9 mouse cellular contexts compared by ENCODE assay signal in genomic region chr2:165368496-165368895, GRCm38 (mm10). TPM values are rescaled to one million over a fixed set of nuclear protein-coding genes. Genes with fewer than 3 reads are reported as not detected.
A peak's percentile ranks its signal among the peaks of the same experiment; 100 is the strongest.
DNase-seq lines count a peak whose midpoint lies in the region; ATAC-seq lines count a peak whose summit lies in the region.
"Had no signal": no experiment of that assay in that cellular context is flagged by ENCODE, and none has a peak within 500 bp of the region (broad histone marks: within the 10 kb centered on the region; RNA-seq: fewer than 3 reads in every experiment).

Gene Zfp663 (minus strand): TSS chr2:165368729.

- no peak for DNase-seq in heart, postnatal 10 days
- peak; percentile 38 for DNase-seq in R1 (ENCODE audit: low read depth, low spot score)
- DNase-seq in natural killer cell, adult 2 months (ENCODE audit: low spot score in 2 of 2): no peak
- DNase-seq in lung, postnatal 4 days: no peak
- DNase-seq: cerebellum, postnatal 14 days had no signal

- H3K27me3 ChIP-seq in heart, embryonic 12.5 days (replicated peaks): peaks cover 40% of the 10 kb centered on the region
- H3K27me3 ChIP-seq in hindbrain, embryonic 12.5 days: 0 out of 2 replicates have a peak, but pooled peaks cover 2% of the 10 kb centered on the region
- peaks cover 6% of the 10 kb centered on the region; the same call in 1 of the 2 replicates for H3K27me3 ChIP-seq in midbrain, embryonic 13.5 days

- intact Hi-C loops in heart, postnatal 10 days (cut with DNase I): no loop called here

- H3K4me1 ChIP-seq in heart, embryonic 12.5 days (replicated peaks): peaks cover 24% of the 10 kb centered on the region
- peaks cover 31% of the 10 kb centered on the region for H3K4me1 ChIP-seq in hindbrain, embryonic 12.5 days
- H3K4me1 ChIP-seq in midbrain, embryonic 13.5 days (replicated peaks): peaks cover 33% of the 10 kb centered on the region

- peak within 1 kb of the TSS; percentile 9 for H3K4me3 ChIP-seq in heart, embryonic 12.5 days
- H3K4me3 ChIP-seq in hindbrain, embryonic 12.5 days: peak within 1 kb of the TSS; percentile 50
- H3K4me3 ChIP-seq in midbrain, embryonic 13.5 days (replicated peaks): peak within 1 kb of the TSS; percentile 57

- H3K27ac ChIP-seq in heart, embryonic 12.5 days (ENCODE audit: poor library complexity, severe bottlenecking): no peak within 1 kb of the TSS
- peak within 1 kb of the TSS; percentile 87 for H3K27ac ChIP-seq in hindbrain, embryonic 12.5 days
- peak within 1 kb of the TSS; percentile 88 for H3K27ac ChIP-seq in midbrain, embryonic 13.5 days

- H3K9me3 ChIP-seq in heart, embryonic 12.5 days (replicated peaks): no peaks in the 10 kb centered on the region
- no peaks in the 10 kb centered on the region for H3K9me3 ChIP-seq in hindbrain, embryonic 12.5 days (replicated peaks)
- no peaks in the 10 kb centered on the region for H3K9me3 ChIP-seq in midbrain, embryonic 13.5 days

- peak within 1 kb of the TSS; percentile 52 for H3K4me2 ChIP-seq in heart, embryonic 12.5 days
- H3K4me2 ChIP-seq in hindbrain, embryonic 12.5 days (replicated peaks): peak within 1 kb of the TSS; percentile 76
- H3K4me2 ChIP-seq in midbrain, embryonic 13.5 days (replicated peaks): peak within 1 kb of the TSS; percentile 78

- no peaks in the 10 kb centered on the region for H3K36me3 ChIP-seq in heart, embryonic 12.5 days
- no peaks in the 10 kb centered on the region for H3K36me3 ChIP-seq in hindbrain, embryonic 12.5 days
- H3K36me3 ChIP-seq in midbrain, embryonic 13.5 days: 0 out of 2 replicates have a peak, but pooled peaks cover under 1% of the 10 kb centered on the region

- ATAC-seq in heart, embryonic 12.5 days (ENCODE audit: insufficient number of reproducible peaks, low FRiP score): no peak
- ATAC-seq in hindbrain, embryonic 12.5 days (ENCODE audit: low FRiP score): peak; percentile 75
- peak; percentile 70 for ATAC-seq in midbrain, embryonic 13.5 days
- ATAC-seq in erythroblast, adult 5-6 weeks (replicated peaks; ENCODE audit: low FRiP score, poor library complexity, severe bottlenecking): no peak

- WGBS in heart, embryonic 12.5 days: 2% methylated on average over 27 of the region's 27 CpGs
- under 1% methylated on average over 27 of the region's 27 CpGs for WGBS in hindbrain, embryonic 12.5 days
- WGBS in midbrain, embryonic 13.5 days: under 1% methylated on average over 27 of the region's 27 CpGs

- no peak within 1 kb of the TSS for H3K9ac ChIP-seq in heart, embryonic 12.5 days
- peak within 1 kb of the TSS; percentile 81 for H3K9ac ChIP-seq in hindbrain, embryonic 12.5 days
- H3K9ac ChIP-seq in midbrain, embryonic 13.5 days (replicated peaks): peak within 1 kb of the TSS; percentile 81

RNA-seq across cellular contexts. Expression of gene Zfp663, which starts in this region (rescaled TPM):
- 0.08 TPM in 1 of 2 replicates, not detected in the other for polyA plus RNA-seq in heart, embryonic 12.5 days (2016; fragmentation: Nextera tagmentation; extraction: Ambion mirVana)
- not detected for total RNA-seq in heart, postnatal 10 days (2021)
- polyA plus RNA-seq in hindbrain, embryonic 12.5 days (2016; fragmentation: Nextera tagmentation; extraction: Ambion mirVana): 5.5 and 6.6 TPM in 2 replicates
- polyA plus RNA-seq in midbrain, embryonic 13.5 days (2015; fragmentation: Nextera tagmentation; extraction: Ambion mirVana): 10.4 and 10.5 TPM in 2 replicates
- not detected in 2 replicates for total RNA-seq in erythroblast, adult 5-6 weeks (2015; ENCODE audit: low replicate concordance)
- total RNA-seq in erythroblast, adult 5-6 weeks (2017; ENCODE audit: low replicate concordance): not detected in 2 replicates

Comparison
In these comparisons a context has a peak if more than half of its experiments do, and no peak if none do; other contexts are left out.
1. ATAC-seq: peak in hindbrain, embryonic 12.5 days (single experiment) and midbrain, embryonic 13.5 days (single experiment); none in heart, embryonic 12.5 days (single experiment) and erythroblast, adult 5-6 weeks (single experiment).
2. Peak in every context shown above with its lines, with median percentiles within 50 percentile points of each other: H3K4me2 ChIP-seq and H3K4me3 ChIP-seq.